17 mouse cellular contexts compared by ENCODE assay signal in genomic region chr10:39192673-39193072, GRCm38 (mm10). TPM values are rescaled to one million over a fixed set of nuclear protein-coding genes. Genes with fewer than 3 reads are reported as not detected.
DNase-seq lines count a peak whose midpoint lies in the region; ATAC-seq and TF ChIP-seq lines count a peak whose summit lies in the region.
"Had no signal": no experiment of that assay in that cellular context is flagged by ENCODE, and none has a peak within 500 bp of the region (broad histone marks: within the 10 kb centered on the region; RNA-seq: fewer than 3 reads in every experiment).

No protein-coding gene starts in this region.

- TF ChIP-seq CTCF in lung, adult 2 months (IDR thresholded peaks at IDR 0.05; ENCODE audit: insufficient read depth, low read length): no peak
- TF ChIP-seq CTCF in forebrain, postnatal 0 days (IDR thresholded peaks at IDR 0.05; ENCODE audit: low read depth): no peak

- no peaks in the 10 kb centered on the region for H3K27me3 ChIP-seq in forebrain, postnatal 0 days (ENCODE audit: insufficient read depth, low read length)
- H3K27me3 ChIP-seq: CH12.LX; heart, embryonic 15.5 days; liver, embryonic 12.5 days had no signal

- no peaks in the 10 kb centered on the region for H3K9me3 ChIP-seq in forebrain, postnatal 0 days (ENCODE audit: low read length)
- H3K9me3 ChIP-seq: heart, embryonic 15.5 days; liver, embryonic 12.5 days had no signal

- peak; percentile 29 for DNase-seq in lung, postnatal 36 days
- no peak for DNase-seq in lung, adult 2 months
- DNase-seq in naive thymus-derived CD4-positive, alpha-beta T cell, adult 2 months (ENCODE audit: low read depth): peak; percentile 91
- DNase-seq in thymus, postnatal 25 days: peak; percentile 76
- DNase-seq in embryo, embryonic 9.5 days (ENCODE audit: extremely low spot score): no peak
- DNase-seq in gastrocnemius, postnatal 36 days: no peak
- DNase-seq in forebrain, postnatal 0 days: no peak
- DNase-seq: cerebellum, adult 2 months; gastrocnemius, postnatal 14 days; kidney, postnatal 10 days; left cerebral cortex, postnatal 4 days; lung, postnatal 10 days had no signal

- 82% methylated on average over 3 of the region's 3 CpGs for WGBS in lung, adult 2 months
- WGBS in forebrain, postnatal 0 days: 94% methylated on average over 3 of the region's 3 CpGs

- no peak overlapping the region for H3K4me2 ChIP-seq in forebrain, postnatal 0 days (ENCODE audit: low read depth)
- H3K4me2 ChIP-seq: heart, embryonic 15.5 days; liver, embryonic 12.5 days had no signal

- H3K36me3 ChIP-seq in forebrain, postnatal 0 days (ENCODE audit: insufficient read depth): no peaks in the 10 kb centered on the region
- H3K36me3 ChIP-seq: heart, embryonic 15.5 days; liver, embryonic 12.5 days had no signal

- peak; percentile 97 for ATAC-seq in activated CD4-positive, CD25-positive, alpha-beta regulatory T cell, adult 4 months
- no peak for ATAC-seq in forebrain, postnatal 0 days
- ATAC-seq: forebrain, embryonic 16.5 days; liver, embryonic 12.5 days had no signal

- no peak overlapping the region for H3K4me3 ChIP-seq in lung, adult 2 months (replicated peaks; ENCODE audit: extremely low read depth, low read depth, low read length)
- no peak overlapping the region for H3K4me3 ChIP-seq in forebrain, postnatal 0 days (ENCODE audit: low read depth, low read length)
- H3K4me3 ChIP-seq: heart, embryonic 15.5 days; liver, embryonic 12.5 days had no signal

- no peak overlapping the region for H3K27ac ChIP-seq in forebrain, postnatal 0 days (ENCODE audit: low read depth, low read length)
- H3K27ac ChIP-seq: heart, embryonic 15.5 days; liver, embryonic 12.5 days had no signal

- no peak for TF ChIP-seq POLR2A in lung, adult 2 months (IDR thresholded peaks at IDR 0.05; ENCODE audit: borderline replicate concordance, extremely low read depth, low read depth, low read length)

- H3K9ac ChIP-seq in forebrain, postnatal 0 days: no peak overlapping the region
- H3K9ac ChIP-seq: heart, embryonic 15.5 days; liver, embryonic 12.5 days had no signal

- intact Hi-C loops in gastrocnemius, postnatal 36 days (cut with DNase I): no loop called here

- no peaks in the 10 kb centered on the region for H3K4me1 ChIP-seq in lung, adult 2 months (ENCODE audit: control insufficient read depth, insufficient read depth, low read length)
- H3K4me1 ChIP-seq in forebrain, postnatal 0 days (ENCODE audit: insufficient read depth): no peaks in the 10 kb centered on the region
- H3K4me1 ChIP-seq: heart, embryonic 15.5 days; liver, embryonic 12.5 days had no signal

RNA-seq across cellular contexts. Expression of gene Ccn6, which starts 29.1 kb away (rescaled TPM):
- 0.20 and 0.25 TPM in 2 replicates for polyA plus RNA-seq in lung, adult 2 months (2012; rRNA removed)
- not detected for polyA plus RNA-seq in activated CD4-positive, CD25-positive, alpha-beta regulatory T cell, adult 4 months (2017; shearing (Covaris generic))
- total RNA-seq in gastrocnemius, postnatal 36 days (2021): not detected
- total RNA-seq in forebrain, postnatal 0 days (2014; rRNA removed): 1.9 TPM in 1 of 2 replicates, not detected in the other
- 0.18 and 0.21 TPM in 2 replicates for polyA plus RNA-seq in forebrain, postnatal 0 days (2015; fragmentation: Nextera tagmentation; extraction: Ambion mirVana)
- total RNA-seq: CH12.LX had no signal
- polyA plus RNA-seq: liver, embryonic 12.5 days had no signal

RNA-seq across cellular contexts. Expression of gene Tube1, which starts 58.9 kb away (rescaled TPM):
- 0.90 and 1.0 TPM in 2 replicates for polyA plus RNA-seq in lung, adult 2 months (2012; rRNA removed)
- 1 to 10 TPM; 4.3 to 5.7 TPM for polyA plus RNA-seq in activated CD4-positive, CD25-positive, alpha-beta regulatory T cell, adult 4 months (2017; shearing (Covaris generic))
- 1 to 10 TPM in 1 of 2 experiments, under 1 TPM in 1; 0.46 to 1.0 TPM for total RNA-seq in gastrocnemius, postnatal 36 days (2021)
- 7.6 and 8.2 TPM in 2 replicates for total RNA-seq in forebrain, postnatal 0 days (2014; rRNA removed)
- 3.0 and 3.7 TPM in 2 replicates for polyA plus RNA-seq in forebrain, postnatal 0 days (2015; fragmentation: Nextera tagmentation; extraction: Ambion mirVana)

RNA-seq across cellular contexts. Expression of gene Fam229b, which starts 59.0 kb away (rescaled TPM):
- polyA plus RNA-seq in lung, adult 2 months (2012; rRNA removed): 1.2 and 2.7 TPM in 2 replicates
- polyA plus RNA-seq in activated CD4-positive, CD25-positive, alpha-beta regulatory T cell, adult 4 months (2017; shearing (Covaris generic)): 1 to 10 TPM in 1 of 2 experiments, not detected in 1; 2.1 TPM
- 1 to 10 TPM; 4.0 to 4.2 TPM for total RNA-seq in gastrocnemius, postnatal 36 days (2021)
- 25.8 and 26.1 TPM in 2 replicates for total RNA-seq in forebrain, postnatal 0 days (2014; rRNA removed)
- polyA plus RNA-seq in forebrain, postnatal 0 days (2015; fragmentation: Nextera tagmentation; extraction: Ambion mirVana): 43.1 and 47.3 TPM in 2 replicates

Comparison
In these comparisons a context has a peak if more than half of its experiments do, and no peak if none do; other contexts are left out.
1. DNase-seq: peak in lung, postnatal 36 days (single experiment), naive thymus-derived CD4-positive, alpha-beta T cell, adult 2 months (single experiment) and thymus, postnatal 25 days (single experiment); none in lung, adult 2 months (single experiment), embryo, embryonic 9.5 days (single experiment), gastrocnemius, postnatal 36 days (0 of 2) and forebrain, postnatal 0 days (single experiment).
2. RNA of gene Fam229b, which starts 59.0 kb away (polyA plus RNA-seq): 43.1 to 47.3 TPM in forebrain, postnatal 0 days; 1.2 to 2.7 TPM in lung, adult 2 months and 2.1 TPM in activated CD4-positive, CD25-positive, alpha-beta regulatory T cell, adult 4 months; every median in the first group is over 10 times any median in the second.